Mouse (Mus musculus) heart, adult 9 months (tissue): ENCODE results near the gene Olfr1509.
A peak's percentile ranks its signal among the peaks of the same experiment; 100 is the strongest.
"Not testable (repeated sequence)": the region's sequence is repeated elsewhere in the genome, so short reads cannot be mapped to it uniquely, and the experiment has no call there.

Source experiments
- DNase-seq, 2 experiments: peaks; one replicate each; pipeline ENCODE4 v3.0.0; 2022; ENCODE audit warnings: low spot score in 2 of 2

Gene Olfr1509

DNA sequence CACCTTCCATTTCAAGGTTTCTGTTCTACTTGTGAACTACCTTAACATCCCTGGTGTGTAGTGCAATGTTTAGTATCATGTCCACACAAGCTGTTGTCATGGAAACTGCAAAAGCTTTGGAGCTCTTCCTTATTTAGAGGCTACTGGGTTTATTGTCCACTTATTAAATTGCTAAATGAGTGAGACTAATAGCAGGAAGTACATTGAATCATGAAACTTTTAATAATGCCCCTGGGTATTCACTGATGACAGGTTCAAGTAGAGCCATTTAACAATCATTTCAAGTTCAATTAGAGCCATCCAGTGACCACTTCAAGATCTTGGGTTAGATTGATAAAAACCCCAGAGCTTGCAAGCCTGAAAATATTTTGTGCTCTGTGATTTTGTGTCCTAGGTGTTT is at the start of gene Olfr1509:
Gene Olfr1509 (plus strand): TSS at position 301 of the 400 bp plus-strand sequence.
- no peak for DNase-seq

DNA sequence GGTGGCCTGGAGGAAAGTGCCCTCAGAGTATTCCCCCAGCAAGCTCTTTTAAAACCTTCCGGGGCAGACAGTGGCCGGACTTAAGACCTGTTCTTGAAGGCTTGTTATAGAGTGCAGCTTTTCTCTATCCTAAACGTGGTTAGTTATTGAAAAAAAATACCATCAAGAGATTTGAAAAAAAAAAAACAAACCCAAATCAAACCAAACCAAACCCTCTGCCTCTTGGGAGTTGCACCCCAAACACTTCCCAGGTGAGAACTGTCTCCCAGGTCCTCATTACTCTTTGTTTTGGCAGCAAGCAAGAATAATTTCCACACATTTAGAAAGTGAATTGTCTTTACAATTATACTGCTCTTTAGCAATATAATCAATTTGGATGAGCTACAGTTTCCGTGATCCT is 45.5 kb upstream of the Olfr1509 start, which contains the start of gene Olfr1511:
Gene Olfr1511 (minus strand): TSS at position 101 of the 400 bp plus-strand sequence.
- DNase-seq: no peak

DNA sequence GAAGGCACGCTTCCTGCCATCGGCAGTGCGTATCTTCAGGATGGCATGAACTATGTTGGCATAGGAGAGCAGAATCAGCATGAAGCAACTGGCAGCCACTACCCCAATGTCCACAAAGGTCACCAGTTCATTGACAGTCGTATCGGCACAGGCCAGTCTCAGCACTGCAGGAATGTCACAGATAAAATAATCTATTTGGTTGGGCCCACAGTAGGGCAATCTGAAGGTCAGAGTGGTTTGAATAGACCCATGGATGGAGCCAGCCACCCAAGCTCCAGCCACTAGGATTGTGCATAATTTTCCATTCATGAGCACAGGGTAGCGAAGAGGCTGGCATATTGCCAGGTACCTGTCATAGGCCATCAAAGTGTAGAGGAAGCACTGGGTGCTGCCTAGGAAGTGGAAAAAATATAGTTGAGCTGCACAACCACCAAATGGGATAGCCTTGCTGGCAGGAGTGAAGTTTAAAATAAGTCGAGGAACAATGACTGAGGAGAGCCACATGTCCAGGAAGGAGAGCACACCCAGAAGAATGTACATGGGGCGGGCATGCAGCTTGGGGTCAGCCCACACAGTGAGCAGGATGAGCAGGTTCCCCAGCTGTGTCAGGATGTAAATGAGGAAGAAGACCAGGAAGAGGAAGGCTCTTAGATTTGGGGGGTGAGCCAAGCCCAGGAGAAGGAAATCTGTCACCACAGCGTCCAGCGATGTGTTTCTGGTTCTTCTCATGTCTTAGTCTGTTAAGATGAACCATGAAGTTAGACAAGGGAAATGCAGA is 32.5 kb upstream of the Olfr1509 start:
- not testable (repeated sequence) for DNase-seq

DNA sequence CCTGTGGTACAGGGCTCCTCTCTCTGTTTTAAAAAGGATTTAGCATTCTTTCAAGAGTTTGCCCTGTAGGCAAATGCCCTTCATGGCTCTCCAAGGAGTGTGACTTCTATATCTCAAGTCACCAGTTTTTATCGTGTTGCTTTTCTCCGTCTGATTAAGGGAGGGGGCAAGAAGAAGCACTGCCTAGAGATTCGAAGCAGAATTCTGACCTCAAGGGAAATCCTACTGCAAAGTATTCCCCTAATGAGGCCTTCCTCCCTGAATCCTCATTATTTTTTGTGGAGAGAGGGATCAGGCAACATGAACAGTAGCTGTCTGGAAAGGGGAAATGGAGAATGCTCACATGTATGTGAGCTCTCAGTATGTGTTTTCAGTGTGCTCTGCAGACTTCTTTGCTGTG is 28.5 kb upstream of the Olfr1509 start, which contains the start of gene Olfr1510:
Gene Olfr1510 (minus strand): TSS at position 101 of the 400 bp plus-strand sequence.
- DNase-seq: no peak

DNA sequence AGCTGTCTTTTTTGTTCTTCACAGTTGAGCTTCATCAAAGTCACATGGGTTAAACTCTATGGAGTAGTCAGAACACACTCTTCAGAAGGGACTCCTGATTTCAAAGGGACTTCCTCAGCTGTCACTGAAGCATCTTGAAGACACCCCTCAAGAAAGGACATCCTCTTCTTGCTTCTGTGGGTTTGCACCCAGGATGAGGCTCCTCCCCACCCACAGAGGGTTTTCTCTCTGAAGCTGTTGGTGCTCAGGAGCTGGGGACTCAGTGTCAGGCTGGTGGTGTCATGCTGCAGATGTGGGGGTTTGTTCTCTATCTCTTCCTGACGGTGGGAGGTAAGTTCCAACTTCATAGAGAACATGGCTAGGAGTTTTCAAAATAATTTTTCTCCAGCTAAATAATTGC is 15.1 kb upstream of the Olfr1509 start:
- DNase-seq: no peak

DNA sequence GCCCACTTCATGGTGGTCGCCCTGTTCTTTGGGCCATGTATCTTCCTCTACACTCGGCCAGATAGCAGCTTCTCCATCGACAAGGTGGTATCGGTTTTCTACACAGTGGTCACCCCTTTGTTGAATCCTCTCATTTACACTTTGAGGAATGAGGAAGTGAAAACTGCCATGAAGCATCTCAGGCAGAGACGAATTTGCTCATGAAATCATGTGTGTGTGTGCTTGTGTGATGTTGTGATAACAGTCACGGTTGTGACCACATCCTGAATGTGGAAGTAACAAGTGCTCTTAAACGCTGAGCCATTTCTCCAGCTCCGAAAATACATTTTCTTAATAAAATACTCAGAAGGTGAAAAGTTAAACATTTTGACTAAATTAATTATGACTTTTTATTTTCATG is 8.3 kb downstream of the Olfr1509 start:
- DNase-seq: peak in 1 of 2 experiments; percentile 24

DNA sequence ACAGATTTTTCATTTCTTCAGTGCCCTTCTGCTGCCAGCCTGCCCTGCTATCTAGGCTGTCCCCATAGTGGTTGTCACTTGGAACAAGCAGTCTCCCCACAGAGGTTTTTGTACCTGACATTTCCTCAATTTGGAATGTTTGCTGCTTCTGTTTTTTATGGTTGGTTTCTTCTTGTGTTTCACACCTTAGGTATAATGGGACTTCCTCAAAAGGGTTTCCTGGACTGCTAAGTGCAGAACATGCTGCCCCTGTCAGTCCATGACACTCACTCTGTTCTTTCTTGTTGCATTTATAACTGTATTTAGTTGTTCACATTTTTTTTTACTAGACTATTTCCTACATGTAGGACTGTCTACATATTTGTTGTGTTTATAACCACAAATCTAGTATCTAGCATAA is 19.1 kb downstream of the Olfr1509 start:
- DNase-seq: no peak

DNA sequence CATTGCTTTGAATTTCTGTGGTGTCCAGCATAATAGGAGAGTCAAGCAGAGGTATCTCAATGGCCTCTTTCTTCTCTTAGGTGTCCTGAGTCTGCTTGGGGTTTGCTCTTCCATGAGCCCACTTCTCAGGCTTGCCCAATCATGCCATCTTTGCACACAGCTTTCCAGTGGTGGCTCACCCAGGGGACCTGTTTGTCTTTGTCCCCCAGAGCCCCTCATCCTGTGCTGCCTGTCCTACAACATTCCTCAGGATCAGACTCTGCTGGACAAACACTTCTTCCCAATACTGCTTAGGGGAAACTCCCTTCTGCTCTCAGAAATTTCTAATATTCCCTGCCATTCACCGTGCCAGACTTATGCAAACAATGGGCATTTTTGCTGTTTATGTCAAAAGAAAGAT is 22.9 kb downstream of the Olfr1509 start:
- DNase-seq: no peak

DNA sequence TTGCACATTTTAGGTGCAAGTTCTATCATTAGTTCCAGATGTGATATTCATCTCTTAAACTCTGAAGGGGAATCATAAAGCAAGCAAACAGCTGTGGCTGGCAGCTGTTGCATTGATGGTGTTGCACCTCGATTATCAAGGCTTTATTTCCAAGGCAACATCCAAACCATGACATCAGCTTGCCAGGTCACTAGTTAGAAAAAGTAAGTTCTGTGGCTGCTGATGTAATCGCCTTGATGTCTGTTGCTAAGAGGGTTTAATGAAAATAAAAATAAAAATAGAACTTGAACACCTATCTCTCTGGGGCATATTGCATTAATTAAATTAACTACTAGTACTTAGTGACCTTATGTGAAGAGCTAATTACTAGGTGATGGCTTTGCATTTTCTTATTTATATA is 24.6 kb downstream of the Olfr1509 start, which contains the start of gene Olfr1508:
Gene Olfr1508 (minus strand): TSS at position 101 of the 400 bp plus-strand sequence.
- DNase-seq: no peak

DNA sequence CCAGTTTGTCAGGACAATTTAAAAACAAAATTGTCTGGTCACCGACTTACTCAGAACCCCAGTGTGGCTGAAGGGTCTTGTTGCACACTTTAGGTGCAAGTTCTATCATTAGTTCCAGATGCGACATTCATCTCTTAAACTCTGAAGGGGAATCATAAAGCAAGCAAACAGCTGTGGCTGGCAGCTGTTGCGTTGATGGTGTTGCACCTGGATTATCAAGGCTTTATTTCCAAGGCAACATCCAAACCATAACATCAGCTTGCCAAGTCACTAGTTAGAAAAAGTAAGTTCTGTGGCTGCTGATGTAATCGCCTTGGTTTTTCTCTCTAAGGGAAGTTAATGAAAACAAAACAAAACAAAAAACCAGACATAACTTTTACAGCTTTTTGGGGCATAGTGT is 52.7 kb downstream of the Olfr1509 start, which contains the start of gene Olfr1507:
Gene Olfr1507 (minus strand): TSS at position 234 of the 400 bp plus-strand sequence.
- DNase-seq: no peak
